Mouse (Mus musculus): ENCODE results near the gene Dctn3.
A peak's percentile ranks its signal among the peaks of the same experiment; 100 is the strongest.
"Not testable (repeated sequence)": the region's sequence is repeated elsewhere in the genome, so short reads cannot be mapped to it uniquely, and the experiment has no call there.

Gene Dctn3

DNA sequence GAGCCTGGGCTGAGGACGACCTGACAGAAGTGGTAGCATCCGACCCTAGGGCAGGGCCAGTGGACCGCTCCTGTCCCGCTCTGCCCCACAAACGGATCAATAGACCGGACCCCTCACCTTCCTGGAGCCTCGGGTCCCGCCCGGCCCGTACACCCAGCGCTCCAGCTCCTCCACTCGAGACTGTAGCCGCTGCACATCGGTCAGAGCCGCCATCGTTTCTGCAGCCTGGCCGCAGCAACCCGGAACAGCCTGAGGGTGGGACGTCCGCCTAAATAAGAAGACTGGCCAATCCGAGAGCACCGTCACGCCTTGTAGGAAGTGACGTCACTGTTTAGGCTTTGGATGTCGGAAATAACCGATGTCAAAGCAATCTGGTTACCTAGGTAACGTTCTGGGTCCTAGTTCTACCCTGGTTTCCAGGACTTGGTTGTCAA lies at the start of gene Dctn3:
TSS of gene Dctn3 (minus strand) at position 253 of the 434 bp plus-strand sequence.
- peak; percentile 94 for DNase-seq (ENCODE audit: low read depth, low spot score)

DNA sequence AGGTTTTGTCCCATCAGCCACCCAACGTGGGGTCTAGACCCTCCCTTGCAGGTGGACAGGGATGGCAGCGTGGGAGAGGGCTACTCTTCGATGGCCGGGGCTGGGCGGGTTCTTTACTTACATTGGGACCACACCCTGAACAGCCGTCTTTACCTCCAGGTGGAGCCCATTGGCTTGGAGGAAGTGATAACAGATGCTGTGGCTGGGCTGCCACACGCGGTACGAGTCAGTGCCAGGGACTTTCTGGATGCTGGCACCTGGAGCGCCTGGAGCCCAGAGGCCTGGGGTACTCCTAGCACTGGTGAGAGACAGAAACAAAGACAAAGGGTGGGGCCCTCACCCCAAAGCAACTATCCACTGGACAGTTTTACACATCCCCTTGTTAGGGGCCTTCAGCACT lies 44.3 kb upstream of the Dctn3 start:
- not testable (repeated sequence) for DNase-seq (ENCODE audit: low read depth, low spot score)

GRCm38 (mm10) chr4:41763176-41763575 lies 40.2 kb upstream of the Dctn3 start:
- DNase-seq (ENCODE audit: low read depth, low spot score), result not testable (repeated sequence)

GRCm38 (mm10) chr4:41762688-41763114 lies 39.7 kb upstream of the Dctn3 start:
- DNase-seq (ENCODE audit: low read depth, low spot score), result not testable (repeated sequence)

DNA sequence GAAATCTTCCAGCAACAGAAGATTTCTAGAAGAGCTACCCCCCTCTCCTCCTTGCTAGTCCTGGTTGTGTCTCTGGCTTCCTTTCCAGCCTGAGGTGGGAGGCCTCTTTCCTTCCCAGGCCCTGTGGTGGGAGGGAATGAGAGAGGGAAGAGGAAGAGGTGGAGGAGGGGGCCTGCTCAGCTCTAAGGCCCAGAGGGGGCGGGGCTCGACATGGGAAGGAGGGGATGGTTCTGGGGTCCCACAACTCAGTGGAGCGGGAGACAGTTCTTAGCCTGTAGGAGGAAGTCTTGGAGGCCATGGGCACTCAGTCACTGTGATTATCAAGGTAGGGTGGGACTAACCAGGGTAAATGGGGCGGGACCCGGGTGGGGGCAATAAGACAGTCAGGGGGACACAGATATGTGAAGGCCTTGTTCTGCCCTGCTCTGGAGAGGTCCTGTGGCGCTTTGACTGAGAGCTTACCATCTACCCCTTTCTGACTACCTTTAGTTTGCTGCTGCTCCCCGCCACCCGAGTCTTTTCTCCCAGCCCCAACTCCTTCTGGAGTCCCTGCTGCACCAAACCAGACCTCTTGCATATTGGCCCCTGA lies 39.2 kb upstream of the Dctn3 start:
- DNase-seq (ENCODE audit: low read depth, low spot score), result no peak

GRCm38 (mm10) chr4:41761680-41762079 lies 38.7 kb upstream of the Dctn3 start:
- no peak for DNase-seq (ENCODE audit: low read depth, low spot score)

GRCm38 (mm10) chr4:41760911-41761310 lies 37.9 kb upstream of the Dctn3 start:
- DNase-seq (ENCODE audit: low read depth, low spot score), result no peak

- peak; percentile 35 for DNase-seq (ENCODE audit: low read depth, low spot score)
Measured at GRCm38 (mm10) chr4:41760288-41760721, 37.3 kb upstream of the Dctn3 start.

GRCm38 (mm10) chr4:41759656-41760287 lies 36.8 kb upstream of the Dctn3 start:
- DNase-seq (ENCODE audit: low read depth, low spot score), result no peak

GRCm38 (mm10) chr4:41759206-41759605 lies 36.2 kb upstream of the Dctn3 start:
- DNase-seq (ENCODE audit: low read depth, low spot score), result no peak

DNA sequence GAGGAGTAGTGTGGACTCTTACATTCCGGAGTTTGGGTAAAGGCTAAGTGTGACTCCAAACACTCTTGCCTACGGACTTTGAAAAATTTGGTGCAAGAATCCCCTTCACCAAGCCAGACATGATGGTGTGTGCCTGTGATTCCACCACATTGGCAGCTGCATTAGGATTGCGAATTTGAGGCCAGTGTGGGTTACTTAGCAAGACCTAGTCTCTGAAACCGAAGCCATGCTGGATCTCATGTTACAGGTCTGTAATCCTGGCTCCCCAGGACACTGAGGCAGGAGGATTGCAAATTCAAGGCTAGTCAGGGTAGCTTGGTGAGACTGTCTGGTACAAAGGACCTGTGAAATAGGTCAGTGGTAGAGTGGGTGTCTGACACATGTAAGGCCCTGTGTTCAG lies 35.7 kb upstream of the Dctn3 start:
- no peak for DNase-seq (ENCODE audit: low read depth, low spot score)

- no peak for DNase-seq (ENCODE audit: low read depth, low spot score)
Measured at GRCm38 (mm10) chr4:41758021-41758420, 35.1 kb upstream of the Dctn3 start.

DNA sequence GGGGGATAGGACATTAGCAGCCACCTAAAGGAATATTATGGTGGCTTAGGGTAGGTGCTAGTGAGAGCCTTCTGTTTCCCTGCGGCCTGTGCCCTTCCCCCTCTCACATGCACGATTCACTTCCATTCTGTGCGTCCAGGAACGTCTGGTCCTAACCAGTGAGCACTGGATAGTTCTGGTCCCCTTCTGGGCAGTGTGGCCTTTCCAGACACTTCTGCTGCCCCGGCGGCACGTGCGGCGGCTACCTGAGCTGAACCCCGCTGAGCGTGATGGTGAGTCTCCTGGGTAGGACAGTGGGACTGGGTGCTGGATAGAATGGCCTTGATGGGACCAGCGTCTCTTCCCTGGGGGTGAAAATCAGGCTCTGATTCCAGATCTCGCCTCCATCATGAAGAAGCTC lies 34.4 kb upstream of the Dctn3 start:
- DNase-seq (ENCODE audit: low read depth, low spot score), result no peak

DNA sequence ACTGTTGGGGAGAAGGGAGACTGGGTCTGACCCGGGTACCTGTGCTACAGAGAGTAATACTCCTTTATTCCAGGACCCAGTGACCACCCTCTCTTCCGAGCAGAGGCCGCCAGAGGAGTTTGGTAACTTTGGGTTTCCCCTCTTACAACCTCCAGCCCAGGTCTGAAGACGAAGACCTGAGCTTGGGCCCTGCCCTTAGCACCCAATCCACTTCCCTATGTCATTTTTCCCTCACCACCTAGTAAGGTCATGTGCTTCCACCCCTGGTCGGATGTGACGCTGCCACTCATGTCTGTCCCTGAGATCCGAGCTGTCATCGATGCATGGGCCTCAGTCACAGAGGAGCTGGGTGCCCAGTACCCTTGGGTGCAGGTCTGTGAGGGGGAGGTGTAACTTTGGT lies 33.5 kb upstream of the Dctn3 start:
- DNase-seq (ENCODE audit: low read depth, low spot score), result no peak

DNA sequence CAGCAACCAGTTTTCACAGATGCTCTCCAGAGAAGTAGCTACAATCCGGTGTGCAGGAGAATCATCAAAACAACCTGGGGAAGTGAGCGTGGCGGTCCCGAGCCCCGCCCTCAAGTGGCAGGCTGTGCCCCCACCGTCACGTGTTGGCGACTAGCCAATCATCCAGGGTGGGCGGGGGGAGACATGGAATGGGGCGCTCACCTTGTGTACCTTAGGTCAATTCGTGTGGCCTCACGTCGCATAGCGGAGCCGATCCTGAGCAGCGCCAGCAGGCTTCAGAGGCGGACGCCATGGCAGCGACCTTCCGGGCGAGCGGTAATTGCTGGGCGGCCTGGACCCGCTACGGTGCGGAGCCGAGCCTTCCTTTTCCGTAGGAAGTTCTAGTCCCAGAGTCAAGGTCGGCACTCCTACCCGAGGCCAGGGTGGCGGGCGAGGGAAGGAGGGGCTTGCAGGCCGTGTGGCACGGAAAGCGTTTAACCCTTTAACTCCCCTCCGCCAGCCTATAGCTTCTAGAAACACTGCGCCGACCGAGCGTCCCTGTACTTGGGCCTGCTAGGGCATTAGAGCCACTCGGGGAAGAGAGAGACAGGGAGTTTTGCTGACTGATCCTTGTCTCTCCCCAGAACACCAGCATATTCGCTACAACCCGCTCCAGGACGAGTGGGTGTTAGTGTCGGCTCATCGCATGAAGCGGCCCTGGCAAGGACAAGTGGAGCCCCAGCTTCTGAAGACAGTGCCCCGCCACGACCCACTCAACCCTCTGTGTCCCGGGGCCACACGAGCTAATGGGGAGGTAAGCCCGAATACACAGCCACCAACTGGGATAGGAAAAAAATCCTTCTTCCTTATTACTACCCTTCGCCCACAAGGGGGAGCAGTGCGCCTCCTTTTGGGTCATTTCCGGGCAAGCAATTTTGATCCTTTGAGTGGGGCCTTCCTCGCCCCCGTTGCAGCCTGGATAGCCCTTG lies 32.7 kb upstream of the Dctn3 start, which contains the start of gene Sigmar1:
TSS of gene Sigmar1 (minus strand) at position 820 of the 968 bp plus-strand sequence.
- DNase-seq (ENCODE audit: low read depth, low spot score), result peak; percentile 94

DNA sequence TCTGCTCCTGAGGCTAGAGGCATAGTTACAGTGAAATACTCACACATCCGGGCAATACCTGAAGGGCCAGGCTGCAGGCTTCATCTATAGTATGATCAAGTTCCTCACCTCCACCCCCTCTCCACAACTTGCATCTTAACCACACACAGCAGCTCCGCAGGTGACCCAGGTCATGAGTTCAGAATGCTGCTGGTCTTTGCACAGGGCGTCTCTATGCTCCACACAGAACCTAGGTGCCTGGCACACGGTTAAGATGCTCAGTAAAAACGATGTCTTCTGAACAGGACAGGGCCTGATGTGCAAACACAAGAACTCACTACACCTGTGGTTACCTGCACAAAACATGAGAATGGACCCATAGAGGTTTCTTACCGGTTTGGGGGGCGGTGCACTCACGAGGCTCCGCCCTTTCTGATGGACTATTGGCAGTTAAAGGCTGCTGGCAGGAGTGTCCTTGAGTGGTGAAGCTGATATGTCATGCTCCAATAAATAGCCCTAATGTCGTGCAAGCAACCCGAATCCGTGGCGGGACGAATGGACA lies 31.9 kb upstream of the Dctn3 start, which contains the start of gene Galt:
TSS of gene Galt (plus strand) at position 432 of the 541 bp plus-strand sequence.
- no peak for DNase-seq (ENCODE audit: low read depth, low spot score)

DNA sequence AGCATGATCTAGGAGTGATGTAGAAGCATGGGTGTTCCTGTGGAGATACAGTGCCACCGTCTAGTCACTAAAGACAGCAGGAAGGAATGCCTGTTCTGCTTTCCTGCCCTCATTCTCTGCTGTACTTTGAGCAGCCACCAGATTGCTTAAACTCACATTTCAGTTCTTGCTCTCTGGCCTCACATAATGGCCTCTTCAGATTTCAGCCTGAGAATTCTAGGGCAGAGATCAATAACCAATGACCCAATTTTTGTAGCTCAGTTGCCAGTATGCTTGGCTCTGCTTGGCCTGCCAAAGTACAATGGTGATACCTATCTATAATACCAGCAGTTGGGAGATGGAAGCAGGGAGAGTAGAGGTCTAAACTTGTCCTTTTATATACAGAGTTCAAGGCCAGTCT lies 22.1 kb upstream of the Dctn3 start:
- DNase-seq (ENCODE audit: low read depth, low spot score), result no peak

GRCm38 (mm10) chr4:41744131-41744530 lies 21.2 kb upstream of the Dctn3 start:
- DNase-seq (ENCODE audit: low read depth, low spot score), result no peak

GRCm38 (mm10) chr4:41741158-41741560 lies 18.2 kb upstream of the Dctn3 start:
- DNase-seq (ENCODE audit: low read depth, low spot score), result peak; percentile 96

DNA sequence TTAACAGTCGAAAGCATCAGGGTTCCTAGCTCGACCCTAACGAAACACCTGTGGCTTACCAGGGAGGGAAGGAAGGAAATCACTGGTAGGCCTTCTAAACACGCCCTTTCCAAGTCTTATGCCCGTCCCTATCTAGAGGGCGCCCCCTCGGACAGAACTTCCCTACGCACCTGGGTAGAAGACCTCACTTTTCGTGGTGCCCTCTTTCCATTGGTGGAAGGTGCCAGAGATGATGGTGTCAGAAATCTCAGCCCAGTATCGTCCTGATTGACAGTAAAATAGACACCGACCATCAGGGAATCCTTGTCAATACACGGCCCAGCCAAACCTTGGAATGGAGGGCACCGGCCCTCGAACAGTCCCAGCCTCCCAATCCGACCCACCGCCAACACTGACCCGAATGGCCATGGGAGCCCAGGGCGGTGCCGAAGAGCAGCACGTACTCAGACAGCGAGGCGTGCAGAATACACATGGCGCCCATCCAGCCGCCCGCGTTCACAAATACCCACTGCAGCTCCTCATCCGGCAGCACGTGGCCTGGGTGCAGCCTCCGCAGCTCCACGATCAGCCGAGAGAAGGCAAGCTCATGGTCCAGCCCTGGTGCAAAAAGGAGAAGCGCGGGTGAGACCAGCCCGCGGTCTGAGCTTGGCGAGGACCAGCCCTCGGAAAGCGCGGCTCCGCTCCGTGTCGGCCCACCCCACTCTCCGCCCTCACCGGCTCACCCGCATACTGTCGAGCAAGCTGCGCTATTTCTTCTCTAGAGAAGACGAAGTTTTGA lies 17.6 kb upstream of the Dctn3 start:
- DNase-seq (ENCODE audit: low read depth, low spot score), result peak; percentile 50

DNA sequence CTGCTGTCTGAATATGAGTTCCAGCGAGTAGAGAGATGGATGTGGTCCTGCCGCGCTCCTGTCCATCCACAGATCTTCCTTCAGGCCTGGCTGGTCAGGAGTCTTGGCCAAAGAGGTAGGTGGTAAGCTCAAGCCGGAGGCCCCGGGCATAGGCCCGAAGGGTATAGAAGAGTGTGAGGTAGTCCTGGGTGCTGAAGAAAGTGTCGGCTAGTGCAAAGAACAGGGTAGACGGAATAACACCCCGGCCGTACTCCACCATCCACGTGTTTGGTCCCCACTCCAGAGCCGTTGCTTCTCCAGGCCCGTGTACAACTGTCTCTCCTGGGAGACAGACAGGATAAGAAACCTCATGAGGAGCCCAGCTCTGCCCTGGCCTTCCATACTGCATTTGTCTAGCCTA lies 16.3 kb upstream of the Dctn3 start:
- no peak for DNase-seq (ENCODE audit: low read depth, low spot score)

Measured in CD4-positive helper T cell, adult 2 months (primary cell).